In genomic region chr11:103606611-103607010, GRCm38 (mm10) we compare ENCODE assay signal across 22 mouse cellular contexts. TPM values are rescaled to one million over a fixed set of nuclear protein-coding genes. Genes with fewer than 3 reads are reported as not detected.
"Had no signal": no experiment of that assay in that cellular context is flagged by ENCODE, and none has a peak within 500 bp of the region (broad histone marks: within the 10 kb centered on the region; RNA-seq: fewer than 3 reads in every experiment).

No protein-coding gene starts in this region.

- H3K9me3 ChIP-seq: kidney, embryonic 15.5 days; liver, embryonic 13.5 days had no signal

- H3K27ac ChIP-seq: kidney, embryonic 15.5 days; left cerebral cortex, adult 2 months; liver, embryonic 13.5 days; stomach, postnatal 0 days had no signal

- DNase-seq: kidney, postnatal 10 days; kidney, postnatal 36 days; layer of hippocampus, postnatal 36 days; liver, embryonic 13.5 days; lung, embryonic 14.5 days; lung, postnatal 36 days; midbrain, embryonic 14.5 days; right cerebral cortex, postnatal 25 days; thymus, adult 2 months; thymus, postnatal 14 days; thymus, postnatal 4 days had no signal

- H3K9ac ChIP-seq: kidney, embryonic 15.5 days; liver, embryonic 13.5 days; lung, embryonic 14.5 days had no signal

- H3K4me3 ChIP-seq: kidney, embryonic 15.5 days; left cerebral cortex, adult 2 months; liver, embryonic 13.5 days had no signal

- H3K36me3 ChIP-seq: kidney, embryonic 15.5 days; liver, embryonic 13.5 days had no signal

- H3K4me1 ChIP-seq: kidney, embryonic 15.5 days; liver, embryonic 13.5 days had no signal

- ATAC-seq: lung, postnatal 0 days had no signal

RNA-seq across cellular contexts. Expression of gene Gm884, which starts 14.3 kb away (rescaled TPM):
- total RNA-seq: layer of hippocampus, postnatal 10 days; layer of hippocampus, postnatal 36 days; liver, adult 2 months; megakaryocyte-erythroid progenitor cell, adult 5-6 weeks had no signal

RNA-seq across cellular contexts. Expression of gene Lyzl6, which starts 32.1 kb away (rescaled TPM):
- total RNA-seq: layer of hippocampus, adult 8-10 months; layer of hippocampus, postnatal 10 days; layer of hippocampus, postnatal 36 days; left cerebral cortex, adult 2 months; left cerebral cortex, postnatal 10 days; left cerebral cortex, postnatal 36 days; liver, adult 2 months; megakaryocyte-erythroid progenitor cell, adult 5-6 weeks; midbrain, postnatal 0 days had no signal

RNA-seq across cellular contexts. Expression of gene Rprml, which starts 42.8 kb away (rescaled TPM):
- total RNA-seq: liver, adult 2 months; megakaryocyte-erythroid progenitor cell, adult 5-6 weeks had no signal
